Mouse (Mus musculus): ENCODE data around the gene Limd2.

GRCm38 (mm10) chr11:106195341-106195740 lies 34.7 kb upstream of the Limd2 start:
- no peak for TF ChIP-seq NELFE (IDR thresholded peaks at IDR 0.05; ENCODE audit: low read depth, low read length)
- TF ChIP-seq ZNF384 (IDR thresholded peaks at IDR 0.05; ENCODE audit: low read depth, low read length): no peak
- no peak for TF ChIP-seq RCOR1 (conservative IDR thresholded peaks at IDR 0.05; ENCODE audit: low read depth, low read length)
- no peak for TF ChIP-seq UBTF (IDR thresholded peaks at IDR 0.05; ENCODE audit: low read depth, low read length)
- TF ChIP-seq E2F4 (IDR thresholded peaks at IDR 0.05; ENCODE audit: insufficient replicate concordance, low read depth, low read length): no peak
- no peak for TF ChIP-seq NRF1 (IDR thresholded peaks at IDR 0.05; ENCODE audit: low read depth, low read length)
- TF ChIP-seq HCFC1 (IDR thresholded peaks at IDR 0.05; ENCODE audit: low read depth, low read length): no peak
- no peak for TF ChIP-seq CTCF (conservative IDR thresholded peaks at IDR 0.05 in 1 of 2, IDR thresholded peaks at IDR 0.05 in 1 of 2; ENCODE audit: low read depth in 2 of 2, low read length in 2 of 2)
- no peak for TF ChIP-seq POLR2A (IDR thresholded peaks at IDR 0.05; ENCODE audit: low read depth, low read length)
- TF ChIP-seq CHD2 (IDR thresholded peaks at IDR 0.05; ENCODE audit: low read length): no peak
- TF ChIP-seq ETS1 (conservative IDR thresholded peaks at IDR 0.05; ENCODE audit: low read depth, low read length): no peak
- no peak for TF ChIP-seq USF1 (IDR thresholded peaks at IDR 0.05; ENCODE audit: low read depth, low read length)
- TF ChIP-seq EP300 (IDR thresholded peaks at IDR 0.05; ENCODE audit: low read length): no peak
- TF ChIP-seq MAFK (IDR thresholded peaks at IDR 0.05; ENCODE audit: insufficient replicate concordance, low read length): no peak
